Mouse (Mus musculus): ENCODE measurements around the gene Scly. TPM values are rescaled to one million over a fixed set of nuclear protein-coding genes. Genes with fewer than 3 reads are reported as not detected.

Scly gene
- 98.6 TPM for polyA plus RNA-seq (2021)

- peak; percentile 44 for DNase-seq (ENCODE audit: low read depth, low spot score)
- no peaks in the 10 kb centered on the region for H3K27me3 ChIP-seq
- POLR2A ChIA-PET: interaction anchor here (0.9 to 1.8 kb wide), 4 partner anchors 10 to 49 kb away, joined by 3 to 9 read pairs (median 4); no protein-coding TSS in a partner anchor
- in situ Hi-C loops (cut with MboI; ENCODE audit: low pct_unique_long_range_greater_than_20kb): no loop called here
- CTCF ChIA-PET: interaction anchor here (0.8 kb wide), 1 partner anchor 35 kb away, joined by 4 read pairs; no protein-coding TSS in a partner anchor
- ATAC-seq: peak; percentile 84
- no peak for TF ChIP-seq CTCF (IDR thresholded peaks at IDR 0.05)
Observed at GRCm38 (mm10) chr1:91297799-91298744, at the start of gene Scly. Gene Scly, plus strand, starts transcription at chr1:91298338.

- no peak for ATAC-seq
- ChIA-PET POLR2A (interaction anchor here (0.7 to 3.5 kb wide), 4 partner anchors 33 to 54 kb away, joined by 3 to 14 read pairs (median 4); partner anchors contain the start of gene Scly), CTCF (interaction anchor here (0.7 to 1.4 kb wide), 3 partner anchors 9 to 80 kb away, joined by 3 to 4 read pairs (median 3); no protein-coding TSS in a partner anchor)
- DNase-seq (ENCODE audit: low read depth, low spot score): no peak
- no peaks in the 10 kb centered on the region for H3K27me3 ChIP-seq
- in situ Hi-C loops (cut with MboI; ENCODE audit: low pct_unique_long_range_greater_than_20kb): loop anchor here (10.0 kb wide), 1 partner anchor 274 kb away; no protein-coding TSS in a partner anchor
- TF ChIP-seq CTCF (IDR thresholded peaks at IDR 0.05): no peak
Observed at GRCm38 (mm10) chr1:91248970-91249369, 49.2 kb upstream of the Scly start.

- H3K27me3 ChIP-seq: no peaks in the 10 kb centered on the region
- CTCF ChIA-PET: interaction anchor here (0.7 to 1.1 kb wide), 2 partner anchors 8 to 50 kb away, joined by 3 to 4 read pairs; no protein-coding TSS in a partner anchor
- ATAC-seq (peak; percentile 90), DNase-seq (ENCODE audit: low read depth, low spot score) (peak; percentile 92)
- TF ChIP-seq CTCF (IDR thresholded peaks at IDR 0.05): peak; percentile 57
- in situ Hi-C loops (cut with MboI; ENCODE audit: low pct_unique_long_range_greater_than_20kb): loop anchor here (5.0 to 10.0 kb wide), 2 partner anchors 43 to 275 kb away; no protein-coding TSS in a partner anchor
- POLR2A ChIA-PET: interaction anchor here (0.7 to 3.5 kb wide), 9 partner anchors 12 to 192 kb away, joined by 3 to 14 read pairs (median 3); partner anchors contain the start of gene Scly
Observed at GRCm38 (mm10) chr1:91249564-91250414, 48.3 kb upstream of the Scly start, which contains the start of gene Ube2f. Gene Ube2f, plus strand, starts transcription at chr1:91250304.

GRCm38 (mm10) chr1:91250415-91251147, 47.6 kb upstream of the Scly start:
- ATAC-seq: peak; percentile 14
- H3K27me3 ChIP-seq: no peaks in the 10 kb centered on the region
- no peak for DNase-seq (ENCODE audit: low read depth, low spot score)
- CTCF ChIA-PET: interaction anchor here (1.9 kb wide), 1 partner anchor 13 kb away, joined by 8 read pairs; no protein-coding TSS in a partner anchor
- POLR2A ChIA-PET: interaction anchor here (0.9 to 3.5 kb wide), 8 partner anchors 12 to 193 kb away, joined by 3 to 14 read pairs (median 4); no protein-coding TSS in a partner anchor
- TF ChIP-seq CTCF (IDR thresholded peaks at IDR 0.05): no peak
- in situ Hi-C loops (cut with MboI; ENCODE audit: low pct_unique_long_range_greater_than_20kb): loop anchor here (5.0 kb wide), 1 partner anchor 42 kb away; no protein-coding TSS in a partner anchor

GRCm38 (mm10) chr1:91251148-91251650, 46.9 kb upstream of the Scly start:
- no peak for DNase-seq (ENCODE audit: low read depth, low spot score)
- in situ Hi-C loops (cut with MboI; ENCODE audit: low pct_unique_long_range_greater_than_20kb): loop anchor here (5.0 kb wide), 1 partner anchor 41 kb away; no protein-coding TSS in a partner anchor
- no peak for ATAC-seq
- POLR2A ChIA-PET: interaction anchor here (0.5 to 3.5 kb wide), 6 partner anchors 11 to 161 kb away, joined by 3 to 14 read pairs (median 4); no protein-coding TSS in a partner anchor
- no peaks in the 10 kb centered on the region for H3K27me3 ChIP-seq
- TF ChIP-seq CTCF (IDR thresholded peaks at IDR 0.05): no peak
- CTCF ChIA-PET: interaction anchor here (0.7 to 1.9 kb wide), 3 partner anchors 12 to 52 kb away, joined by 3 to 8 read pairs (median 3); no protein-coding TSS in a partner anchor

GRCm38 (mm10) chr1:91251927-91252326, 46.2 kb upstream of the Scly start:
- in situ Hi-C loops (cut with MboI; ENCODE audit: low pct_unique_long_range_greater_than_20kb): loop anchor here (5.0 kb wide), 1 partner anchor 40 kb away; no protein-coding TSS in a partner anchor
- DNase-seq (ENCODE audit: low read depth, low spot score) (no peak), ATAC-seq (no peak)
- ChIA-PET CTCF (interaction anchor here (0.7 to 1.9 kb wide), 4 partner anchors 12 to 51 kb away, joined by 3 to 8 read pairs (median 4); no protein-coding TSS in a partner anchor), POLR2A (interaction anchor here (3.5 kb wide), 1 partner anchor 49 kb away, joined by 14 read pairs; no protein-coding TSS in a partner anchor)
- peak; percentile 60 for TF ChIP-seq CTCF (IDR thresholded peaks at IDR 0.05)
- H3K27me3 ChIP-seq: no peaks in the 10 kb centered on the region

GRCm38 (mm10) chr1:91257918-91258317, 40.2 kb upstream of the Scly start:
- peak; percentile 61 for ATAC-seq
- DNase-seq (ENCODE audit: low read depth, low spot score): peak; percentile 80
- POLR2A ChIA-PET: interaction anchor here (0.6 kb wide), 1 partner anchor 278 kb away, joined by 3 read pairs; no protein-coding TSS in a partner anchor
- no peak for TF ChIP-seq CTCF (IDR thresholded peaks at IDR 0.05)
- CTCF ChIA-PET: interaction anchor here (1.0 kb wide), 1 partner anchor 9 kb away, joined by 3 read pairs; no protein-coding TSS in a partner anchor
- in situ Hi-C loops (cut with MboI; ENCODE audit: low pct_unique_long_range_greater_than_20kb): no loop called here
- H3K27me3 ChIP-seq: no peaks in the 10 kb centered on the region

GRCm38 (mm10) chr1:91259794-91260193, 38.3 kb upstream of the Scly start:
- H3K27me3 ChIP-seq: no peaks in the 10 kb centered on the region
- POLR2A ChIA-PET: no interaction called here
- TF ChIP-seq CTCF (IDR thresholded peaks at IDR 0.05): no peak
- in situ Hi-C loops (cut with MboI; ENCODE audit: low pct_unique_long_range_greater_than_20kb): no loop called here
- CTCF ChIA-PET: interaction anchor here (0.8 kb wide), 1 partner anchor 24 kb away, joined by 3 read pairs; no protein-coding TSS in a partner anchor
- DNase-seq (ENCODE audit: low read depth, low spot score) (no peak), ATAC-seq (no peak)
